Mouse (Mus musculus) lung, embryonic 16.5 days (tissue): ENCODE measurements around the gene Nup214. TPM values are rescaled to one million over a fixed set of nuclear protein-coding genes. Genes with fewer than 3 reads are reported as not detected.

Experiments
- ATAC-seq: fragments of 200-750 bp; cut with Nextera tagmentation; 2 replicates; pipeline ENCODE4 v1.8.0; 2017; ENCODE audit warnings: low read depth, mild to moderate bottlenecking, moderate library complexity
- H3K27ac ChIP-seq: fragments of 300-500 bp; sonication (generic); 2 replicates; pipeline ENCODE4 v1.5.1; 2014; ENCODE audit warnings: mild to moderate bottlenecking, control low read depth, low read length
- H3K27me3 ChIP-seq: fragments of 300-500 bp; sonication (generic); 2 replicates; pipeline ENCODE4 v1.6.1; 2014; ENCODE audit warnings: low read depth, low read length, mixed read lengths; ENCODE audit not compliant: control insufficient read depth, insufficient read depth
- H3K36me3 ChIP-seq: fragments of 300-500 bp; sonication (generic); 2 replicates; pipeline ENCODE4 v1.6.1; 2014; ENCODE audit warnings: low read length; ENCODE audit not compliant: control insufficient read depth, insufficient read depth
- H3K4me1 ChIP-seq: fragments of 300-500 bp; sonication (generic); replicated peaks from 2 replicates; pipeline ENCODE4 v1.6.1; 2014; ENCODE audit warnings: low read length, mixed read lengths; ENCODE audit not compliant: control insufficient read depth, insufficient read depth
- H3K4me2 ChIP-seq: fragments of 300-500 bp; sonication (generic); 2 replicates; pipeline ENCODE4 v1.6.1; 2014; ENCODE audit warnings: low read depth, low read length, control low read depth
- H3K4me3 ChIP-seq: fragments of 300-500 bp; sonication (generic); 2 replicates; pipeline ENCODE4 v1.5.1; 2014; ENCODE audit warnings: mild to moderate bottlenecking, low read length, control low read depth
- H3K9ac ChIP-seq: fragments of 300-500 bp; sonication (generic); 2 replicates; pipeline ENCODE4 v1.6.1; 2014; ENCODE audit warnings: low read length, control low read depth
- H3K9me3 ChIP-seq: fragments of 300-500 bp; sonication (generic); 2 replicates; pipeline ENCODE4 v1.6.1; 2016; ENCODE audit warnings: low read length; ENCODE audit not compliant: control insufficient read depth
- WGBS: fragments of 180-500 bp; shearing (Covaris S2); extraction: QIAGEN DNeasy Blood & Tissue Kit; methylation state at CpG from one replicate; pipeline ENCODE4 v1.1.7; 2014; 5-methylcytosine and 5-hydroxymethylcytosine counted together
- polyA plus RNA-seq: library from polyadenylated mRNA; unstranded; fragments of >200 nt; fragmentation: Nextera tagmentation; extraction: Ambion mirVana; gene quantifications from 2 replicates; pipeline ENCODE4 v1.2.1, GENCODE M21; 2015

The Nup214 gene
- polyA plus RNA-seq, 1 experiment from 2014 or later: 86.6 TPM

DNA sequence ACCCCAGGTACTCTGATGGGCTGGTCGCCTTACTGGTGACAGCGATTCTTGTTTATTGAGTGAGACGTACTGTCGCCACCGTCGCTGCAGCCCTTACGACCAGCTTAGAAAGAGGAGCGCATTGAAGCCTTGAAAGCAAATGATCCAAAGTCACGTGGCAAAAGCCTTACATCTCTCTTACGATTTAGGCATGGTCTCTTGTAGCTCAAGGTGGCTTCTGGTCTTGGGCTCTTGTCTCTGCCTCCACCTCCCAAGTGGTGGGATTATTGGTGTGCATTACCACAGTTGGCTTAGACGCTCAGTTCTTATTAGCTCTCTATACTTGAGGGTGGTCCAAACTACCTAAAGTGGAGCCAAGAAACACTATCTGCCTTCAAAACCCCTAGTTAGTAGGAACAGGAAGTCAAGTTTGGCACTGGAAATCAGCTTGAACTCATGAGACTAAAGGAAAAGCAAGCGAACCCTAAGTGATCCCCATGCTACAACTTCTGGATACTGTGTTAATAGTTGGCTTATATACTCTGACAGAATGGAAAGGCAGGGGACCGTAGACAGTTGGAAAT, 654 bp downstream of the Nup214 start:
- H3K4me2 ChIP-seq: peak overlapping the region; percentile 85
- H3K4me1 ChIP-seq: peaks cover 13% of the 10 kb centered on the region
- H3K9me3 ChIP-seq: no peaks in the 10 kb centered on the region
- H3K9ac ChIP-seq: peak overlapping the region; percentile 94
- H3K27ac ChIP-seq: no peak overlapping the region
- 8% methylated on average over 13 of the region's 13 CpGs for WGBS
- no peaks in the 10 kb centered on the region for H3K27me3 ChIP-seq
- peaks cover 25% of the 10 kb centered on the region for H3K36me3 ChIP-seq
- no peak for ATAC-seq
- peak overlapping the region; percentile 72 for H3K4me3 ChIP-seq

DNA sequence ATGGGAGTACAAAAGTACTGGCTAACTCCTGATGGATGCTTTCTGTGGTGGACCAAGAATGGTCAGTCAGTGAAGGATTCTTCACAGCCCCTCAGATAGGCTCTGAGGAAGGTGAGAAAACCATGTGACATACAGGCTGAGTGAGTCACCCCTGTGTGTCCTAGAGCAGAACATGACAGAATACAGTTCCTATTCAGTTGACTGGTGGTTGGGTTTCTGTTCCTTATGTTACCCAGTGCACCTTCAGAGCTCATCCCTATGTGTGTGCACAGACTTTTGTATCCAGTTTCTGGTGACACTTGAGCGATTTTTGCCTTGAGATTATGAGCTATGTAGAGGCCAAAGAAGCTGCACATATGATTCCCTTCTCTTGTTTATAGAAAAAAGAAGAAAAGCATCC, 13.5 kb downstream of the Nup214 start:
- WGBS: 100% methylated on average over 1 of the region's 1 CpGs
- Histone ChIP-seq H3K4me1 (no peaks in the 10 kb centered on the region), H3K36me3 (peaks cover 67% of the 10 kb centered on the region), H3K27me3 (no peaks in the 10 kb centered on the region), H3K4me2 (no peak overlapping the region), H3K9ac (no peak overlapping the region), H3K27ac (no peak overlapping the region), H3K9me3 (no peaks in the 10 kb centered on the region), H3K4me3 (no peak overlapping the region)
- ATAC-seq: no peak

GRCm38 (mm10) chr2:31990961-31991360, 16.7 kb downstream of the Nup214 start:
- H3K4me2 ChIP-seq: no peak overlapping the region
- H3K36me3 ChIP-seq: peaks cover 57% of the 10 kb centered on the region
- no peak overlapping the region for H3K4me3 ChIP-seq
- no peaks in the 10 kb centered on the region for H3K9me3 ChIP-seq
- no peaks in the 10 kb centered on the region for H3K27me3 ChIP-seq
- H3K9ac ChIP-seq: no peak overlapping the region
- ATAC-seq: no peak
- H3K27ac ChIP-seq: no peak overlapping the region
- H3K4me1 ChIP-seq: no peaks in the 10 kb centered on the region
- 77% methylated on average over 4 of the region's 4 CpGs for WGBS

GRCm38 (mm10) chr2:31994896-31995295, 20.7 kb downstream of the Nup214 start:
- no peak overlapping the region for H3K4me2 ChIP-seq
- no peaks in the 10 kb centered on the region for H3K9me3 ChIP-seq
- no peak overlapping the region for H3K4me3 ChIP-seq
- 81% methylated on average over 9 of the region's 9 CpGs for WGBS
- no peaks in the 10 kb centered on the region for H3K27me3 ChIP-seq
- peaks cover 56% of the 10 kb centered on the region for H3K36me3 ChIP-seq
- H3K27ac ChIP-seq: no peak overlapping the region
- no peaks in the 10 kb centered on the region for H3K4me1 ChIP-seq
- ATAC-seq: peak; percentile 49; the same call in 1 of the 2 replicates
- H3K9ac ChIP-seq: no peak overlapping the region

- Histone ChIP-seq H3K9me3 (no peaks in the 10 kb centered on the region), H3K4me1 (no peaks in the 10 kb centered on the region), H3K27me3 (no peaks in the 10 kb centered on the region), H3K9ac (no peak overlapping the region), H3K4me2 (no peak overlapping the region), H3K27ac (no peak overlapping the region), H3K4me3 (no peak overlapping the region), H3K36me3 (peaks cover 49% of the 10 kb centered on the region)
- no peak for ATAC-seq
- 92% methylated on average over 13 of the region's 13 CpGs for WGBS
Observed at GRCm38 (mm10) chr2:31996060-31996459, 21.8 kb downstream of the Nup214 start.

- WGBS: 94% methylated on average over 5 of the region's 5 CpGs
- Histone ChIP-seq H3K9ac (no peak overlapping the region), H3K4me1 (no peaks in the 10 kb centered on the region), H3K27ac (no peak overlapping the region), H3K4me2 (no peak overlapping the region), H3K36me3 (peaks cover 43% of the 10 kb centered on the region), H3K9me3 (no peaks in the 10 kb centered on the region), H3K4me3 (no peak overlapping the region), H3K27me3 (no peaks in the 10 kb centered on the region)
- no peak for ATAC-seq
Observed at GRCm38 (mm10) chr2:31997539-31997938, 23.3 kb downstream of the Nup214 start.

- no peak for ATAC-seq
Observed at GRCm38 (mm10) chr2:31998443-31998842, 24.2 kb downstream of the Nup214 start.

DNA sequence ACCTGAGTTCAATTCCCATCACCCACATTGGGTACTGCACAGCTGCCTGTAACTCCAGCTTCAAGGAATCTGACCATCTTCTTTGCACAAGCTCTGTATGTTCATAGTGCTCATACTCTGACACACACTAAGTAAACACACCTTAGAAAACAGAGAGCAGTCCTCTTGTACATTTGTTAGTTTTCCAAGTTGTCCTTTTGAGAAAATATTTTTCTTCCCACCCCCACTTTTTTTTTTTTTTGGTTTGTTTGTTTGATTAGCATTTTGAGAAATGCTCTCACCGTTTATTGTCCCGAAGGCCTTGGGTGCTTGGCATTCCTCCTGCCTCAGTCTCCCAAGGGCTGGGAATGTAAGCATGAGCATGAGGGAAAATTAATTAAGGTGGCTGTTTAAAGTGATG, 34.1 kb downstream of the Nup214 start:
- Histone ChIP-seq H3K4me3 (no peak overlapping the region), H3K4me2 (no peak overlapping the region), H3K9ac (no peak overlapping the region), H3K4me1 (no peaks in the 10 kb centered on the region), H3K9me3 (no peaks in the 10 kb centered on the region), H3K36me3 (peaks cover 45% of the 10 kb centered on the region), H3K27me3 (no peaks in the 10 kb centered on the region), H3K27ac (no peak overlapping the region)
- ATAC-seq: no peak
- 75% methylated on average over 2 of the region's 2 CpGs for WGBS

More at GRCm38 (mm10) chr2:31998443-31998842, 24.2 kb downstream of the Nup214 start:
- WGBS: 53% methylated on average over 2 of the region's 2 CpGs
- Histone ChIP-seq H3K9me3 (no peaks in the 10 kb centered on the region), H3K27me3 (no peaks in the 10 kb centered on the region), H3K27ac (no peak overlapping the region), H3K4me3 (no peak overlapping the region), H3K4me1 (no peaks in the 10 kb centered on the region), H3K4me2 (no peak overlapping the region), H3K36me3 (peaks cover 43% of the 10 kb centered on the region), H3K9ac (no peak overlapping the region)

GRCm38 (mm10) chr2:32008716-32009115, 34.5 kb downstream of the Nup214 start:
- no peak overlapping the region for H3K4me3 ChIP-seq
- no peaks in the 10 kb centered on the region for H3K4me1 ChIP-seq
- no peak for ATAC-seq
- no peaks in the 10 kb centered on the region for H3K27me3 ChIP-seq
- H3K9ac ChIP-seq: no peak overlapping the region
- no peak overlapping the region for H3K27ac ChIP-seq
- WGBS: 87% methylated on average over 11 of the region's 11 CpGs
- H3K36me3 ChIP-seq: peaks cover 42% of the 10 kb centered on the region
- no peaks in the 10 kb centered on the region for H3K9me3 ChIP-seq
- no peak overlapping the region for H3K4me2 ChIP-seq

GRCm38 (mm10) chr2:32019704-32020103, 45.5 kb downstream of the Nup214 start:
- Histone ChIP-seq H3K9ac (no peak overlapping the region), H3K9me3 (no peaks in the 10 kb centered on the region), H3K4me1 (no peaks in the 10 kb centered on the region), H3K27ac (no peak overlapping the region), H3K4me2 (no peak overlapping the region), H3K27me3 (no peaks in the 10 kb centered on the region), H3K36me3 (peaks cover 31% of the 10 kb centered on the region), H3K4me3 (no peak overlapping the region)
- WGBS: 75% methylated on average over 4 of the region's 4 CpGs
- ATAC-seq: no peak
